Mouse (Mus musculus) liver, postnatal 0 days (tissue): ENCODE data around the gene Sptan1.

Experiments used
- CTCF ChIP-seq: sonication (generic); IDR thresholded peaks from 2 replicates; pipeline ENCODE4 v1.5.1; 2016; ENCODE audit warnings: antibody characterized with exemption, low read depth
- EP300 ChIP-seq: IDR thresholded peaks from 2 replicates; pipeline ENCODE4 v1.6.1; 2016; ENCODE audit warnings: antibody characterized with exemption, low read depth, mild to moderate bottlenecking

GRCm38 (mm10) chr2:30048699-30049388 lies 83.5 kb downstream of the Sptan1 start, which contains the start of gene Wdr34:
- TF ChIP-seq CTCF = no peak
- TF ChIP-seq EP300 = peak; percentile 64
